Mouse (Mus musculus) naive thymus-derived CD4-positive, alpha-beta T cell, adult 2 months (primary cell): ENCODE measurements around the gene 4930503B20Rik.

Experiments used
- DNase-seq: peaks from one replicate; pipeline ENCODE4 v3.0.0-alpha.2; 2011; ENCODE audit warnings: low read depth

4930503B20Rik gene

GRCm38 (mm10) chr3:146598411-146598810, 52.7 kb downstream of the 4930503B20Rik start:
- DNase-seq, result no peak

GRCm38 (mm10) chr3:146596864-146597263, 54.3 kb downstream of the 4930503B20Rik start:
- no peak for DNase-seq

GRCm38 (mm10) chr3:146596387-146596786, 54.7 kb downstream of the 4930503B20Rik start:
- DNase-seq, result no peak

- no peak for DNase-seq
These were observed 55.7 kb downstream of the 4930503B20Rik start for GRCm38 (mm10) chr3:146595440-146595839.
